Mouse (Mus musculus) CH12.LX (cell line): ENCODE measurements around the gene Slc6a16.

Source experiments
- CTCF ChIP-seq, 2 experiments: IDR thresholded peaks in 1 of 2; conservative IDR thresholded peaks in 1 of 2; 2 replicates each; pipeline ENCODE4 v1.5.1; 2011 to 2012; ENCODE audit warnings: low read depth in 2 of 2, low read length in 2 of 2, improper control_type of control experiment in 1 of 2, inconsistent platforms in 1 of 2, mild to moderate bottlenecking in 1 of 2, moderate library complexity in 1 of 2
- EP300 ChIP-seq: IDR thresholded peaks from 2 replicates; pipeline ENCODE4 v1.6.1; 2011; ENCODE audit warnings: low read length, improper control_type of control experiment
- NRF1 ChIP-seq: IDR thresholded peaks from 2 replicates; pipeline ENCODE4 v1.6.1; 2014; ENCODE audit warnings: low read depth, mild to moderate bottlenecking, inconsistent platforms, low read length, improper control_type of control experiment, moderate library complexity
- POLR2A ChIP-seq: IDR thresholded peaks from 2 replicates; pipeline ENCODE4 v1.6.1; 2011; ENCODE audit warnings: low read depth, mild to moderate bottlenecking, improper control_type of control experiment, low read length
- UBTF ChIP-seq: IDR thresholded peaks from 2 replicates; pipeline ENCODE4 v1.6.1; 2012; ENCODE audit warnings: low read depth, mild to moderate bottlenecking, inconsistent platforms, low read length, improper control_type of control experiment, moderate library complexity
- ZC3H11A ChIP-seq: IDR thresholded peaks from 2 replicates; pipeline ENCODE4 v1.6.1; 2012; ENCODE audit warnings: low read depth, mild to moderate bottlenecking, inconsistent platforms, low read length, improper control_type of control experiment
- ZMIZ1 ChIP-seq: IDR thresholded peaks from 2 replicates; pipeline ENCODE4 v1.6.1; 2012; ENCODE audit warnings: low read depth, mild to moderate bottlenecking, inconsistent platforms, low read length, improper control_type of control experiment

DNA sequence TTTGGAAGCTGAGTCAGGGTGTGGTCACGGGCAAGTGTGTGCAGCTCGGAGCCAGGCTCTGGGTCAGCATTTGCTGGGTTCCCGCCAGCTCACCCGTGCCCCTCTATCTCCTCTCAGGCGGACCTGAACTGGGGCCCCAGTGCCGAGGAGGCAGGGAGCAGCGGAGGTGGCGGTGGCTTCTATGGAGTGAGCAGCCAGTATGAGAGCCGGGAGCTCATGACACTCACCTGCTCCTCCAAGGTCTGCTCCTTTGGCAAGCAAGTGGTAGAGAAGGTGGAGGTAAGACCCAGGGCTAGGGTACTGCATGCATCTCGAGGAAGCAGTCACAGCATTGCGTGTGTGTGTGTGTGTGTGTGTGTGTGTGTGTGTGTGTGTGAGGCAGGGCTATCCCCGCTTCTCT lies 9.7 kb upstream of the Slc6a16 start:
- no peak for TF ChIP-seq EP300
- 0 out of 2 replicates have a peak, but pooled peaks have one; percentile 38 for TF ChIP-seq UBTF
- TF ChIP-seq CTCF (conservative IDR thresholded peaks at IDR 0.05 in 1 of 2, IDR thresholded peaks at IDR 0.05 in 1 of 2; ENCODE audit: low read depth in 2 of 2, low read length in 2 of 2), result no peak
- TF ChIP-seq ZMIZ1, result peak; percentile 68; the same call in 1 of the 2 replicates
- no peak for TF ChIP-seq POLR2A
- no peak for TF ChIP-seq NRF1
- TF ChIP-seq ZC3H11A, result no peak
